Mouse (Mus musculus): ENCODE data around the gene R3hcc1l. TPM values are rescaled to one million over a fixed set of nuclear protein-coding genes. Genes with fewer than 3 reads are reported as not detected.

The R3hcc1l gene
- total RNA-seq (2023): 10 to 100 TPM; 45.9 to 48.6 TPM

DNA sequence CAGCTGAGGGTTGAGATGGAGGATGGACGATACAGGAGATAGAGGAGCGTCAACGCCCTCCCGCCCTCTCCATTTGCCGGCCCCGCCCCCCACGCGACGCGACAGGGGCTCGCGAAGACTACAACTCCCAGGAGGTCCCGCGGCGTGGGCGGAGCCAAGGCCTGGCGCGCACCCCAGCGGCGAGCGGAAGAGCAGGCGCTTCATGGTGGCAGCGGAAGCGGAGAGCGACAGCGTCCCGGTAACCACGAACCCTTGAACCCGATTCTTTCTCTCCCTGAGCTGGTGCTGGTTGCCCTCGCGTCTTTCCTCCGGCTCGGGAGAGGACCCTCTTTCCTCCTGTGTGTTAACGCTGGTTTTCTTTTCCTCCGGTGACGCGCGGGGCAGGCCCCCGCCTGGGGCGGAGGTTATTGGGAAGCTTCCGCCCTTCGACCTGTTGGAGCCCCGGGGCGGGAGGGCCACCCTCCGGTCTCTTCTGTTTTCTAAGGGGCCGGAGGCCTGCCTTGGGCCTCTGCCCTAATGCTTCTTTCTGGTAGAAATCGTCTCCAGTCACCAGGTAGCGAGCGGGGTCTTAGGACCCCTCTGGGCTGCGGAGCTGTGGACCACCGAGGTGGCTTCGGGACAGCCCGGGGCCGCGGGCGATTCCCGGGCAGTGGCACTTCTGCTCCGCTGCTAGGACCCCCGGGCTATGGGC, at the start of gene R3hcc1l:
Gene R3hcc1l (plus strand): TSS at position 140 of the 691 bp plus-strand sequence.

DNA sequence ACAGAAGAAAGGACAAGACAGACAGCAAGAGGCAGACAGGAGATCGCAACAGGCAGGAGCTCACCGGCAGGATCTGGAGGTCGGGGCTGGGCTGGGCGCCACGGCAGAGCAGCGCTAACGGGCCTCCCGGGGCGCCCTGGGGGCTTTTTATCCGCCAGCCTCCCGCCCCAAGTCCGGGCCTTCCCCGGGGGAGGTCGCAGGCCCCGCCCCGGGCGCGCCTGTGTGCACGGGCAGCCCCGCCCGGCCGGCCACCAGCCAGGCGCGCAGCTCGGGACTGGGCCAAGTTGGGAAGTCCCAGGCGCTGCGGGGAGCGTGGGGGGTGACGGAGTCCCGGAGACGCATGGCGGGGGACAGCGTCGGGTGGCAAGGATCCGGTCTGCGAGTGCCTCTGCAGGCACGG, 94.1 kb downstream of the R3hcc1l start, which contains the start of gene Loxl4:
Gene Loxl4 (minus strand): TSS at position 160 of the 400 bp plus-strand sequence.

Other genes with a start within 250 kb of the R3hcc1l start
- not detected for gene Crtac1, start 87.0 kb upstream of the R3hcc1l start, total RNA-seq (2023)
- not detected for gene Loxl4, start 94.1 kb downstream of the R3hcc1l start, total RNA-seq (2023)
- 1 to 10 TPM; 1.8 to 4.9 TPM for gene Pyroxd2, start 234.0 kb downstream of the R3hcc1l start, total RNA-seq (2023)

All from B cell, adult 67 days (primary cell).